Mouse (Mus musculus) heart, adult 9 months (tissue): ENCODE measurements around the gene Olfml1.
A peak's percentile ranks its signal among the peaks of the same experiment; 100 is the strongest.

Source experiments
- DNase-seq, 2 experiments: peaks; one replicate each; pipeline ENCODE4 v3.0.0; 2022; ENCODE audit warnings: low spot score in 2 of 2

The Olfml1 gene

DNA sequence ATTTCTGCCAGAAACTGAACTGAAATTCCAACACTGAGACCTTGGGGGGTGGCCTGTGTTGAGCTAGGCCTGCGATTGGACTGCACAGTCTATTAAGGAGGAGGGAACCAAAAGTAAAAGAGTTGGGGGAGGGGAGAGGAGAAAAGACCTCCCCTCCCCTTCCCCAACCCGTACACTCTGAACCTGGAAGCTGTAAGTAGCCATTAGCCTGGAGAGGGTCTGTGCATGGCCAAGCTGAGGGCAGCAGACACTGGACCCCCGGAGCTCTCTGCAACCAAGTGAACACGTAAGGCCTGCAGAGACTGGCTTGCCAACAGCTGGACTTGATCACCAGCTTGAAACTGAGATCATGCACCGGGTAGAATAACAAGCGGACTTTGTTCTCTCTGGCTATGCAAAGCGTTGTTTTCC is at the start of gene Olfml1:
Olfml1 (plus strand) TSS at position 186 of the 411 bp plus-strand sequence.
- DNase-seq, result peak; percentile 67 to 70

DNA sequence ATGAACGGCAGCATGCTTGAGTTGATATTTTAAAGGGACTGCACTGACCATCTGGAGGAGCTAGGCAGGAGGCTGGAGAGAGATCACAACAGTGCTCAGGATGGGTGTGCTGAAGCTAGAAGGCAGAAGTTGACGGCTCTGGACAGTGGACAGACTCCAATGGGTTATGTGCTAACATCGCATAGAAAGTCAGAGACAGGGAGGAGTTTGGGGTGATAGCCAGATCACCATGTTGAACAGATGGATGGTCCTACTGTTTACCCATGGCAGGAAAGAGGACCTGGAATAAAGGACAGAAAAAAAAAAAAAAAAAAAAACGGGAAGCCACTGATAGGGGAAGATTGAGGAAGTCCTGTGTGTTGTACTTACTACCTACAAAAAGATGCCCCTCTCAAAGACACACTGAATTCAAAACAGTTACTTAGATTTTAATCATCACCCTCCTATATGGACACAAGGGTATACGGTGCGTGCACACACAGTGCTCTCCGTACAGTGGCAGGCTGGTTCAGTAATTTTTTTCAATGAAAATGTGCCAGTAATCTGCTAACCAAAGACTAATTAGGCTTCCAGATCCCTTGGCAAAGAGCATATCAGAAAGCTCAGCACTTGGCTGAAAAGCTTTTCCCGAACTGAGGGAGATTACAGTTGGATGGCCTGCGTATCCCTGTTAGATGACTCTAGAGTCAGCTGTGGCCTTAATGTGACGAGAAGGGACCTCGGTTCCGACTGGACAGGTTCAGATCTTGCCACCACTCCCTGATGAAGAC is 47.8 kb upstream of the Olfml1 start:
- DNase-seq, result no peak

DNA sequence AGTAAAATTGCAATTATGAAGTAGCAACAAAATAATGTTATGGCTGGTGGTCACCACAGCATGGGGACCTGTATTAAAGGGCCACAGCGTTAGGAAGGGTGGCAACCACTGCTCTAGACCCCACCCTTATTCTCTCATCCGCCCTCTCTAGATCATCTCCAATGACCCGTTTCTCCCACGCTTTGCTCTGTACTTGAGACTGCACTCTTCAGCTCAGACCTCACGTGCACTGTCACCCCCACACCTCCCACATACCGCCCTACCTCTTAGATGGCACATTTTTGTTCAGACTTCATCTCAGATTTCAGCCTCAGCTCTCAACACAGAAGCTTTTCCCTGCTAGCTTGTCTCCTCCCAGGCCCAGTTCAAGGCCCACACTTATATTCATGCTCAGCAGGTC is 45.8 kb upstream of the Olfml1 start:
- DNase-seq, result no peak

DNA sequence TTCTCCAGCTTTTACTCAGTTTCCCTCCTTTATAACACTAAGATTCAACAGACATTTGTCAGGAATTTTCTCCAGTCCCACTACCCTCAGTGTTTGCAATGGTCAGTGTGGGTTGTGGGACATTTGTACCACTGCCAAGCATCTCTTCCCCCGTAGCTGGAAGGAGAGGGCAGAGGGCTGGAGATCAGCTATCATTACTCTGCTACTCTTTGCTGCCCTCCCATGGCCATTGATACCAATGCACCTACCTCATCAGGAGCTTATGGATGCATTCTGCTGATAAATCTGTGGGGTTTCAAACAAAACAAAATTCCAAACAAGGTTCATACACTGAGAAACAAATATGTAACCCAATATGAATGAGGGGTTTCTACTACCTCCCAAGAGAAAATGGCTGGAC is 40.9 kb upstream of the Olfml1 start:
- DNase-seq, result peak in 1 of 2 experiments; percentile 3

DNA sequence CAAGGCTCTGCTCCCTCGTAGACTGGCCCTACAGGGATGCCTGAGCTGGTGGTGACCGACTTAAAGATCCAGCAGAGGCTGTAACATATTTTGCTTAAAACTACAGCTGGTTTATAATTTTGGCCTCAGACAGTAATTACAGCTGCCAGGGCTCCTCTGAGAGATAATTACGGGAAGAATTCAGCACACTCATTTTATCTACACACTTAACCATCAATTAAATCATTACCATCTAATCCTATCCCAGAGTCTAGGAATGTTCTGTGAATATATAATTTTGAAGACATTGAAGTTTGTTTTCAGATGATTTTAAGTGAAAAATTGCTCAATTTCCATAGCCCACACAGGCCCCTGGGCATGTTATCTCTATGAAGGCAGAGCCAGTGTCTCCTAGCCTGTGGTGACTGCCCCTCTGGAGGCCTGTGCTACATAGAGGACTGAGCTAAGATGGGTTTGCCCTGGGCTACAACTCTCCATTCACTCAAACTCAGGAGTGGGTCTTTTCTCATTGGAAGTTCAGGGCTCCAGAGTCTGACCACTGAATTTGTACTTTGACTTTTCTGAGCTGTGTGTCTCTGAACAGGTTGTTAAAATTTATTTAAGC is 39.0 kb upstream of the Olfml1 start:
- DNase-seq, result no peak

DNA sequence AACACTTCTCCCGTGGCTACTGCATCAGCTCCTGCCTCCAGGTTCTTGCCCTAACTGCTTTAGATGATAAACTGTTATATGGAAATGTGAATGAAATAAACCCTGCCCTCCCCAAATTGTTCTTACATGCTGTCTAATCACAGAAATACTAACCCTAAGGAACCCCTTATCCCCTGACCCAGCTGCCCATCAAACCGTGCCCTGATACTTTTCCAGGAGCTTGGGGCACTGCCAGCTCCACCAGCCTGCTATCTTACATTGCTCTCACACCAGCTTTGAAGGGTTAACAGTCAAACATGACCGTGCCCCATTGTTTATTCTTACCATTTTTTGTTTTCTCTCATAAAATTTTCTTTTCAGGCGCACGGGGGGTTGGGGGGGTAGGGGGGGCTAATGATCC is 37.9 kb upstream of the Olfml1 start:
- DNase-seq, result no peak

DNA sequence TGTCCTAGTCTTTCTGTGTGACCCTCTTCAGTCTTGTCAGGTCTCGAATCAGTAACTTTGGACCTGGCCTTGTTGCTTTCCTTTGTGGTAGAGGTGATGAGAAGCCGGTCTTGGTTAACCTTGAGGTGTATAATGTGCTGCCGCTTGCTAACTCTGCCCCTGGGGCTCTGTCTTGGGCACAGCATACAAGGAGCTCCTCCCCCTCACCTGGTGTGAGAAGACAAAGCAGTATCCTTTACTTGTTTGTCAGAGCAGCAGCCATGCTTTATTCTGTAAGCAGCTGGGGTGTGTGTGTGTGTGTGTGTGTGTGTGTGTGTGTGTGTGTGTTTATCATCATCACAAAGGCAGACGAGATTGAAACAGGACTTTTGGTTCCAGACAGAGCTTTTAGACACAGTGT is 31.9 kb upstream of the Olfml1 start:
- no peak for DNase-seq

DNA sequence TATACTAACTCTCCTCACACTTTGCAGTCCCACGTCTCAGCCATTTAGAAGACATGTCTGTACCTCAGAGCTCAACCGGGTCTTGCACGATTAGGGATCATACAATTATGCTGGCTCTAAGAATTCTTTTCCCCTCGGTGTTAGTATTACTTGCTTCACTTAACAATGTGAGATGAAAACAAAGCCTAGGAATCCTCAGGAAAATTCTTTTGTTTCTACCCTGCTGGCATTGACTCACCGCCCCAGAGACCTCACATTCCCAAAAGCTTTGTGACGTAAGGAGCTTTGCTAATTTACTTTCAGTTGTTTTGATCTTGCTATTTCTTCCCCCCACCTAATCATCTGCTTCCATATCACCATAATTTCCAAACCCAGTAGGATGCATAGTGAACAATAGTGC is 30.7 kb upstream of the Olfml1 start:
- no peak for DNase-seq

DNA sequence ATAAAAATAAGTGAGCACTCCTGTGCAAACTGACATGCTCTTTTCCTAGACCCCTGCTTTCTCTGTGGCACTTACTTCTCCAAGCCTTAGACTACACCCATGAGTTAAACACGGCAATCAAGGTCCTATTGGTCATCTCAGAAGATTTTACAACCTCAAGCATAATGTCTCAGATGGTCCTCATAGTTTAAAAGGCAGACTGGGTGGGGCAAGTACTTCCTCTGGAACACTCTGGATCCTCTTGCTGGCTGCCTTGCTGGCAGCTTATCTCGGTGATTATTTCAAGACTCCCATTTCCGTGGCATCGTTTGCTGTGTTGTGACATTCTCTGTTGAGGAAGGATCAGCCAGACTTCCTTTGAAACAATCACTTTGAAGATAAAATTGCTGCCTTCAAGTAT is 27.2 kb upstream of the Olfml1 start:
- DNase-seq, result no peak

DNA sequence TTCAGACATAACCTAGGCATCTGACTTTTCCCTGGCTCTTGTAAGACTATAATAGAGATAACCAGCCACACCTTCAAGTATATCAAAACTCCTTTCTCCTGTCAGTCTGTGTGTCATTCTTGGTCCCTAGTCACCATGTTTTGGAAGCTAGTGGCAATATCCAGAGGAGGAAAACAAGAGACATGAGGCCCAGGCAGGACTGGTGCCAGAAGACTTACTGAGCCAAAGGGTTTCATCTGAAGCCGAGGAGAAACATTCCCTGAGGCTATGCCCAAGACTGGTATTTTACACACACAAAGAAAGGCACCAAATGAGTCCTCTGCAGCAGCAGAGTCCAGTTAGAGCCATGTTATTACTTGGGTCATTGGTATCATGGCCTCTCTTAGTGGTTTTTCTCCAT is 22.2 kb upstream of the Olfml1 start:
- no peak for DNase-seq

DNA sequence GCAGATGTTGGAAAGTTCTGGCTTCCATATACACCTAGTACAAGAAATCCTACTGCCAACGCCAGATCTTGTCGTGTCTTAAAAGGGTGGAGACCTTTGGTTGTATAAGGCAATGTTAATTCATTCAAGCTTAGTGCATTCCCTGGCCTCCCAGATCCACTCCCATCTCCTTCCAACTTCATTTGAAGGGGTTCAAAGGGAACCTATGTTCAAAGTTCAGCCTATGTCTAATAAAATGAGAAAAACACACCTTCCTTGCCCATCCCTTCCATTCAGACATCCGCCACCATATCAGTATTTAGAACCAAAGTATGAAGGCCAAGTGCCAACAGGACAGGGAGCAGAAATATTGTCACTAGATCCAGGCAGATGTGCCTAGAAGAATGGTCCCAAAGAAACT is 19.4 kb upstream of the Olfml1 start:
- no peak for DNase-seq

DNA sequence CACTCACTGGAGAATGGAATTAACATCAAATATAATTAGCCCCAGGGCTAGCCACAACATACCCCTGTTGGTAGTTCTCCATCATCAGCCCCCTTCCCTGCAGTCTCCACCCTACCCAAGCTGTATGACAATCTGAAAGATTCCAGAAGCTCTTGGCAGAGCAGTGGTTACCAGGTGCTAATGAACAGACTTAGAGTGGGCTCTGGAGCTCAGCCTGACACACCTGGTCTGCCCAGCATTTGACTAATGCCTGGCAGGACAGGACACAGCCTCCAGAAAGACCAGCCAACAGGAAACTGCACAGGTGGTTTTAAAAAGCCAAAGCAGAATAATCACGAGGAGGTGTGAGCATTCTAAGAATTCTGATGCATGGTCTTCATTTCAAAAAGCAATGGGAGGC is 13.8 kb upstream of the Olfml1 start:
- no peak for DNase-seq

DNA sequence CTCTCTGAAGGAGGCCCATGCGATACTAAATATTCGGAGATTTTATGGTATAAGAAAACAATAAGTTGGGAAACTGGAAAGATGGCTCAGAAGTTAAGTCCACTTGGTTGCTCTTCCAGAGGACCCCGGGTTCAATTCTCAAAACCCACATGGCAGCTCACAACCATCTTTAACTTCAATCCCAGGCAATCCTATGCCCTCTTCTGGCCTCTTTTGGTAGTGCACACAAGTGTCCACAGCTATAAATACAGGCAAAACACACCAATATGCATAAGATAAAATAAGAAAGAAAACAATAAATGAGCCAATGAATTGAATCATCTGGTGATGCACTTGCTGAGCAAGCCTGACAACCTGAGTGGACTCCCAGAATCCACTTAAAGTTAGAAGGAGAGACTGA is 11.3 kb upstream of the Olfml1 start:
- DNase-seq, result no peak

DNA sequence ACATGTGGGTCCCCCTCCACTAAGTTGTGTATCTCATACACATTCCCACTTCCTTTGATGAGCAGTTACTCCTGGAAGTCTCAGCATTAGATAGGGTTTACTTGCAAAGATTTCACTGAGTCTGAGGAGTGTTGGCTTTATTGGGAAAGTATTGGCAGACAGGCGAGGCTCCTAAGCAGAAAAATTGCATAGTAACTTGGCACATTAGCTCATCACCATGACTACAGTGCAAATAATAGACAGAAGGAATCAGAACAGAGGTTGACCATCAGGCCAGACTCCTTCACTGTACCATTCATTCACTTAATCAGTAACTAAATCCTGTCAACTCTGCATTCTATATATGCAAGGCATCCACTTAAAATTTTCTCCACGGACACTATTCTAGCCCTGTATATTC is 6.6 kb upstream of the Olfml1 start:
- peak in 1 of 2 experiments; percentile 24 for DNase-seq

DNA sequence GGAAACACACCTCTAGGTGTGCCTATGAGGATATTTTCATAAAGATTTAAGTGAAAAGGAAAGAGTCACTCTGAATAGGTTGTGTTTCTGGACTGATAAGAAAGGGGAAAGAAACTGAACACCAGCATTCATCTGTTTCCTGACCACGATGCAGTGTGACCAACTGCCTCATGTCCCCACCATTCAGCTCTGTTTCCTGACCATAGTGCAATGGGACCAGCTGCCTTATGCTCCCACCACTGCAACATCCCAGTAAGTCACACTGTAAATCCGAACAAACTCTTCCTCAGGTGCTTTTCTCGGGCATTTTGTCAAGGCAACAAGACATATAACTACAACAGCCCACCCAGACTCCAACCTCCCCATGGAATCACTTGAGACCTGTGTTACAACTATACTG is 5.7 kb upstream of the Olfml1 start:
- DNase-seq, result no peak

DNA sequence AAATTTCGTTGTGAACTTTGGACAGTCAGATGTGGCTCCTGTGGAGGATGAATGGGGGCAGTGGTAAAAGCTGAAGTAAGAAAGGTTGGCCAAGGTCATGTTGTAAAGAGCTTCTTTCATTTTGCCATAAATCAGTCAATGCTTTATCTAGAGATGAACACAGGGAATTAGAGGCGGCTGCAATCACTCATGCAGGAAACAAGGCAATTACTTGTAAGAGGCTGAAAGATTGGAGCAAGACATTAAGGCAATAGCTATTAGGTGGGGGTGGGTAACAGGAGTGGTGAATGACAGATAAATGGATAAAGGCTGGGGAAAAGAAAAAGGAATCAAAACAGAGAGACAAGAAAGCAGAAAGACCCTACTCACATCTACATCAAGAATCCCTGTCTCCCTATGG is 3.5 kb upstream of the Olfml1 start:
- DNase-seq, result no peak

DNA sequence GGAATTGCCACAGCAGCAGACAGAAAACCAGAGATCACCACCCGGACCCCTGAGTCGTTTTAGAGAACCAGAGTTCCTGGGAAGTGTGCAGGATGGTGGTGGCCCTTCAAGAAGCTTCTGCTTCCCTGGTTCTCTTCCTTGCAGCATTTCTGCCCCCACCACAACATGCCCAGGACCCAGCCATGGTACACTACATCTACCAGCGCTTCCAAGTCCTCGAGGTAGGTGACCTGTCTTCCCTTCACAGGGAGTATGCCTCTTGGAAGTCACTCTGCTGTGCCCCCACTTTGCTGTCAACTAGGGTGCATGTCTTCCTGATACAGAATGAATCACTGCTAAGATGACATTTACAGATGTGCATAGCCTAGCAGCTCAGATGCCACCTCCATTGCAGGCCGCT is 428 bp downstream of the Olfml1 start:
- DNase-seq, result no peak

DNA sequence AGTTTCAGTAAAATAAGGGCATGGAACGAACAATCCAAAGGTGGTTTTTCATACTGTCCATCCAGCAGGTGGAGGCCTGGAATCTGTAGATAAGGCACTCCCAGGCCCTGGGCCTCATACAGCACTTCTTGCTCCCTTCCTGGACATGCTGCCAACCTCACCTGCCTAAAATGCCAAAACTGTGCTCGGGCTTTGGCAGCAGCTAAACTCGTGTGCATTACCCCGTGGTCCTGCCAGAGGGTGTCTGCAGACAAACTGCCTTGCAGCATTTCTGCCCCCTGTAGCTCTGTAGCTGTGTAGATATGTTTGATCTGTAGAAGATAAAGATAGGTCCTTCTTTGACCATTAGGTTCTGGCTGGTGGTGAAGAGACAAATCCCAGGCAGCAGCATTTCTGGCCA is 1.7 kb downstream of the Olfml1 start:
- no peak for DNase-seq

DNA sequence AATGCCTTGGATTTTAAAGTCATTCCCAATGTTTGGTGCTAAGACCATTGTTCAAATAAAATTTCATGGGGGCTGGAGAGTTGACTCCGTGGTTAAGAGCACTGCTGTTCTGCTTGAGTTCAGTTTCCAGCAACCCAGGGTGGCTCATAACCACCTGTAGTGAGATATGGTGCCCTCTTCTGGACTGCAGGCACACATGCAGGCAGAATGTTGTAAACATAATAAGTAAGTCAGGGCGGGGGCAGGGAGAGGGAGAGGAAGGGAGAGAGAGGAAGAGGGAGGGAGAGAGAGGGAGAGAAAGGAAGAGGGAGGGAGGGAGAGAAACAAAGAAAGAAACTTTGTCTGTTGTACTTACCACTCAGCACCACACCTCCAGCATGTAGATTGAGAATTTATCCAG is 6.6 kb downstream of the Olfml1 start:
- DNase-seq, result no peak

DNA sequence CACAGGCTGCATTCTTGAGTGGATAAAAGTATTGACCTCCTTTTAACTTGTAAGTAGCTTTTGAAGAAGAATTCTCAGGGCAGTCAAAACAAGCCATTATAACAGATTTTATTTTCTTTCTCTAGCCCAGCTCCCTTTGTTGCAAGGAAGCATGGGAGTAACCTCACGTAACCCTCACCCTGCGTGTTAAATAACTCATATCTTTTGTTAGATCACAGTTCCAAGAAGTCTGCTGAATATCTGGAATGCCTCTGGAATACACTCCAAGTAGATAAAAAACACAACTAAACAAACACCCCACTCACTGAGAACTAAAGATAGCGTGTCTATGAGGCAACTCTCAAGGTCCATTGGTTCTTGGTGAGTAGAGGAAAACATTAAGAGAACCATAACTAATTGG is 7.0 kb downstream of the Olfml1 start:
- DNase-seq, result peak; percentile 22 to 33

DNA sequence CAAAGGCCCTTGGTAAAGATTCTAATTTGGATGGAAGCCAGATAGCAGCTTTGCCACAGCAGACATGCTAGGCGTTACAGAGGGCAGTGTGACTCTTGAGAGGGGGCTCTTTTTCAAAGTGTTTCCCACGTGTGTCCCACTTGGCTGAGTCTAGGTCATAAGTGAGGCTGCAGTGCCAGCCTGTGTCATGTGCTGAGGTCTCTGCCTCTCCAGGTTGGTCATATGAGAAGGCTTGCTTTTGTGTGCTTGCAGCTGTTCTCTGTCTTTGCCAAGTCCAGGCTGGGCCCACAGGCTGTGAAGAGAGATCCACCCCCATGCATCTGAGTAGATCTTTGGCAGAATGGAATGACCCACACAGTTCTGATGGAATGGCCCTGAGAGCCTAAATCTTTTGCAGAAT is 25.4 kb downstream of the Olfml1 start:
- DNase-seq, result peak; percentile 40 to 54

DNA sequence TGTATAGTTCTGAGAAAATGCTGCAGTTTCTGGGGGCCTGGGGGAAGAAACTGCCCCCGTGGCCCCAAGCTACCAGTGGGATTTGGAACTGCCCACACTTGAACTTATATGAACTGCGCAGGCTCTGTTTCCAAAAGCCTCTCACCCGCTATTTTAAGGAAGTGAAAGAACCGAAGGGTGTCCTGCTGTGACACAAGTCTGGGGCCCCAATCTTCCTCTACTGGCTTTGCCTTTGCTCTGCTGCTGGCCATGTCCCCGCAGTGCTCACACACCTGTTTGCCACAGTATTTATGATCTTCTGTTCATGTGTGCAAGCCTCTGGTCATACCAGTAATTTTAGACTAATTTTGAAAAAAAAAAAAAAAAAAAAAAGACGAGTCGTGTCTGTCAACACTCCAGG is 26.7 kb downstream of the Olfml1 start:
- peak; percentile 29 to 41 for DNase-seq

DNA sequence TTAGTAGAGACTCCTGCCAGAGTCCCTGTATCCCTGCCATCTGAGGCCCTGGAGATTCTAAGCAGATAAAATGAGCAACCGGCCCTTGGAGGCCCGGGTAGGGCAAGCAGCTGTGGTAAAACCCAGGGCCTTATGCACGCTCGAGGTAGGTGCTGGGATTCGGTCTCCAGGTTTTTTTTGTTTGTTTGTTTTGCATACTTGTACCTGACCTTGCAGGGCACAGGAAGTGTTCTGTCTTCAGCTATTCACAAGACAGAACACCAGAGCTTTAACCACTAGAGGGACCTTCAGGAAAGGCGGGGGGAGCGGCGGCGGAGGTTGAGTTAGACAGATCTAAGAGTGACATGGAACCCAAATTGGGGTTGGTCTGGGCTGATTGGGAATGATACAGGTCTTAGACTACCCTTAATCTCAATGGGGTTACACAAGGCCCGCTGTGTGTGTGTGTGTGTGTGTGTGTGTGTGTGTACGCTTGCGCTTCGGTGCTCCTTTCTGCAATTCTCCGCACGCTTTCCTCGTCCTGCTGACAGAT is 27.1 kb downstream of the Olfml1 start:
- peak; percentile 39 to 46 for DNase-seq
